22 mouse cellular contexts compared by ENCODE assay signal in genomic region chr4:7245653-7246052, GRCm38 (mm10).
DNase-seq lines count a peak whose midpoint lies in the region; ATAC-seq and TF ChIP-seq lines count a peak whose summit lies in the region.
"Had no signal": no experiment of that assay in that cellular context is flagged by ENCODE, and none has a peak within 500 bp of the region (broad histone marks: within the 10 kb centered on the region; RNA-seq: fewer than 3 reads in every experiment).

No protein-coding gene starts in this region.

- no peak for TF ChIP-seq POLR2A in CH12.LX (IDR thresholded peaks at IDR 0.05; ENCODE audit: low read depth, low read length)

- TF ChIP-seq RAD21 in CH12.LX (IDR thresholded peaks at IDR 0.05; ENCODE audit: low read depth, low read length) = no peak

- no peak overlapping the region for H3K4me3 ChIP-seq in hindbrain, embryonic 10.5 days
- H3K4me3 ChIP-seq in hindbrain, embryonic 12.5 days = no peak overlapping the region
- H3K4me3 ChIP-seq in CH12.LX (replicated peaks in 1 of 3; ENCODE audit: low read depth in 2 of 3, low read length in 2 of 3, poor library complexity in 1 of 3) = no peak overlapping the region
- H3K4me3 ChIP-seq: embryonic facial prominence, embryonic 15.5 days; erythroblast, embryonic 14.5 days; forebrain, embryonic 10.5 days; forebrain, embryonic 15.5 days; heart, adult 2 months; heart, embryonic 12.5 days; intestine, embryonic 15.5 days had no signal

- H3K9me3 ChIP-seq in hindbrain, embryonic 10.5 days = no peaks in the 10 kb centered on the region
- no peaks in the 10 kb centered on the region for H3K9me3 ChIP-seq in hindbrain, embryonic 12.5 days (replicated peaks)
- no peaks in the 10 kb centered on the region for H3K9me3 ChIP-seq in CH12.LX (replicated peaks; ENCODE audit: low read length)
- H3K9me3 ChIP-seq: embryonic facial prominence, embryonic 15.5 days; forebrain, embryonic 10.5 days; forebrain, embryonic 15.5 days; heart, embryonic 12.5 days; intestine, embryonic 15.5 days had no signal

- intact Hi-C loops in heart, postnatal 36 days (cut with DNase I) = no loop called here

- H3K9ac ChIP-seq in hindbrain, embryonic 12.5 days = no peak overlapping the region
- H3K9ac ChIP-seq in CH12.LX (ENCODE audit: insufficient read depth, low read depth) = no peak overlapping the region
- H3K9ac ChIP-seq: embryonic facial prominence, embryonic 15.5 days; forebrain, embryonic 15.5 days; heart, embryonic 12.5 days; hindbrain, embryonic 14.5 days; intestine, embryonic 15.5 days had no signal

- H3K27ac ChIP-seq in hindbrain, embryonic 10.5 days = 0 out of 2 replicates have a peak overlapping the region, but pooled peaks have one; percentile 12
- no peak overlapping the region for H3K27ac ChIP-seq in hindbrain, embryonic 12.5 days
- no peak overlapping the region for H3K27ac ChIP-seq in CH12.LX (ENCODE audit: insufficient read depth, low read depth)
- H3K27ac ChIP-seq: embryonic facial prominence, embryonic 15.5 days; forebrain, embryonic 10.5 days; forebrain, embryonic 15.5 days; heart, adult 2 months; hindbrain, embryonic 14.5 days; intestine, embryonic 15.5 days had no signal

- no peak; the same call in 1 of the 2 replicates for TF ChIP-seq EP300 in CH12.LX (IDR thresholded peaks at IDR 0.05; ENCODE audit: low read length)

- WGBS in hindbrain, embryonic 10.5 days = 95% methylated on average over 2 of the region's 2 CpGs
- WGBS in hindbrain, embryonic 12.5 days = 95% methylated on average over 2 of the region's 2 CpGs

- no peak for ATAC-seq in hindbrain, embryonic 12.5 days (ENCODE audit: low FRiP score)
- peak; percentile 96 for ATAC-seq in granulocyte monocyte progenitor cell, adult 5-6 weeks (replicated peaks; ENCODE audit: poor library complexity, severe bottlenecking)
- peak; percentile 41; the same call in 1 of the 2 replicates for ATAC-seq in neutrophil, adult 5-6 weeks (ENCODE audit: extremely low read depth, insufficient number of reproducible peaks, low FRiP score, poor library complexity, severe bottlenecking)
- ATAC-seq: forebrain, embryonic 15.5 days; intestine, embryonic 15.5 days had no signal

- in situ Hi-C loops in CH12.LX (cut with MboI; ENCODE audit: low pct_ligation_motif_present, low pct_unique_long_range_greater_than_20kb, low sequenced_read_pairs) = no loop called here

- peaks cover 16% of the 10 kb centered on the region for H3K4me1 ChIP-seq in hindbrain, embryonic 10.5 days (replicated peaks)
- H3K4me1 ChIP-seq in hindbrain, embryonic 12.5 days = no peaks in the 10 kb centered on the region
- H3K4me1 ChIP-seq in CH12.LX (ENCODE audit: control insufficient read depth in 1 of 2, insufficient read depth in 2 of 2) = peaks cover 15 to 17% of the 10 kb centered on the region in 2 experiments
- H3K4me1 ChIP-seq: embryonic facial prominence, embryonic 15.5 days; heart, embryonic 12.5 days; intestine, embryonic 15.5 days had no signal

- dilution Hi-C loops in CH12.LX (cut with MboI; ENCODE audit: extremely low pct_ligation_motif_present, extremely low pct_unique_long_range_greater_than_20kb, low sequenced_read_pairs) = no loop called here

- H3K79me2 ChIP-seq in CH12.LX (replicated peaks; ENCODE audit: control insufficient read depth, extremely low read depth, insufficient read depth, poor library complexity, severe bottlenecking) = no peaks in the 10 kb centered on the region

- no peaks in the 10 kb centered on the region for H3K36me3 ChIP-seq in hindbrain, embryonic 10.5 days
- H3K36me3 ChIP-seq in hindbrain, embryonic 12.5 days = no peaks in the 10 kb centered on the region
- H3K36me3 ChIP-seq in CH12.LX (replicated peaks in 1 of 2; ENCODE audit: control insufficient read depth in 1 of 2, insufficient read depth in 1 of 2, low read length in 1 of 2) = no peaks in the 10 kb centered on the region
- H3K36me3 ChIP-seq: embryonic facial prominence, embryonic 15.5 days; forebrain, embryonic 10.5 days; forebrain, embryonic 15.5 days; heart, embryonic 12.5 days; intestine, embryonic 15.5 days had no signal

- DNase-seq in hindbrain, embryonic 10.5 days (ENCODE audit: low spot score) = no peak
- peak; percentile 17 for DNase-seq in CH12.LX (ENCODE audit: extremely low read depth)
- no peak for DNase-seq in MN1 (ENCODE audit: low spot score)
- no peak for DNase-seq in cerebellum, postnatal 4 days (ENCODE audit: low spot score in 2 of 2)
- DNase-seq in heart, postnatal 36 days = no peak
- DNase-seq: adrenal gland, postnatal 10 days; cerebellum, adult 18-20 months; cerebellum, adult 9-11 months; cerebellum, postnatal 36 days; embryo, embryonic 11 days; gastrocnemius, postnatal 36 days; heart, adult 2 months had no signal

- no peak overlapping the region for H3K4me2 ChIP-seq in hindbrain, embryonic 12.5 days (replicated peaks)
- H3K4me2 ChIP-seq in CH12.LX (ENCODE audit: insufficient read depth, low read depth, poor library complexity, severe bottlenecking) = 0 out of 2 replicates have a peak overlapping the region, but pooled peaks have one; percentile 2
- H3K4me2 ChIP-seq: embryonic facial prominence, embryonic 15.5 days; forebrain, embryonic 15.5 days; heart, embryonic 12.5 days; hindbrain, embryonic 14.5 days; intestine, embryonic 15.5 days had no signal

- no peaks in the 10 kb centered on the region for H3K27me3 ChIP-seq in hindbrain, embryonic 10.5 days (ENCODE audit: insufficient read depth, poor library complexity, severe bottlenecking)
- no peaks in the 10 kb centered on the region for H3K27me3 ChIP-seq in hindbrain, embryonic 12.5 days
- no peaks in the 10 kb centered on the region for H3K27me3 ChIP-seq in CH12.LX (replicated peaks)
- H3K27me3 ChIP-seq: embryonic facial prominence, embryonic 15.5 days; forebrain, embryonic 15.5 days; heart, embryonic 12.5 days; intestine, embryonic 15.5 days had no signal

- TF ChIP-seq CTCF in CH12.LX (conservative IDR thresholded peaks at IDR 0.05 in 1 of 2, IDR thresholded peaks at IDR 0.05 in 1 of 2; ENCODE audit: low read depth in 2 of 2, low read length in 2 of 2) = no peak

TF ChIP-seq in CH12.LX, 34 proteins besides CTCF, POLR2A, EP300 and RAD21:
- TF ChIP-seq JUND (conservative IDR thresholded peaks at IDR 0.05; ENCODE audit: low read depth, low read length) (no peak), POLR2AphosphoS2 (IDR thresholded peaks at IDR 0.05; ENCODE audit: low read depth, low read length) (no peak), JUN (IDR thresholded peaks at IDR 0.05; ENCODE audit: insufficient read depth, low read depth, low read length) (no peak), NELFE (IDR thresholded peaks at IDR 0.05; ENCODE audit: low read depth, low read length) (no peak), GABPA (IDR thresholded peaks at IDR 0.05; ENCODE audit: insufficient replicate concordance, low read depth, low read length) (no peak), MAX (IDR thresholded peaks at IDR 0.05; ENCODE audit: low read length) (no peak), ETS1 (conservative IDR thresholded peaks at IDR 0.05; ENCODE audit: low read depth, low read length) (no peak), MAZ (IDR thresholded peaks at IDR 0.05; ENCODE audit: low read depth, low read length) (no peak), USF1 (IDR thresholded peaks at IDR 0.05; ENCODE audit: low read depth, low read length) (no peak), BHLHE40 (IDR thresholded peaks at IDR 0.05; ENCODE audit: low read depth, low read length) (no peak), IRF4 (IDR thresholded peaks at IDR 0.05; ENCODE audit: low read depth, low read length) (no peak), RCOR1 (conservative IDR thresholded peaks at IDR 0.05; ENCODE audit: low read depth, low read length) (no peak), MEF2A (IDR thresholded peaks at IDR 0.05; ENCODE audit: borderline replicate concordance, low read depth, low read length) (no peak), UBTF (IDR thresholded peaks at IDR 0.05; ENCODE audit: low read depth, low read length) (no peak), HCFC1 (IDR thresholded peaks at IDR 0.05; ENCODE audit: low read depth, low read length) (no peak)
TF ChIP-seq in CH12.LX: peak in this region for 0.
